Mouse (Mus musculus) lung, adult 18-20 months (tissue): ENCODE results near the gene Tal1.

Source experiments
- DNase-seq, 2 experiments: peaks; one replicate each; pipeline ENCODE4 v3.0.0; 2022; ENCODE audit warnings: mixed read lengths in 2 of 2

Gene Tal1

GRCm38 (mm10) chr4:115074789-115075188 is 18.6 kb downstream of the Tal1 start:
- no peak for DNase-seq

GRCm38 (mm10) chr4:115075204-115075915 is 19.1 kb downstream of the Tal1 start:
- peak in 1 of 2 experiments; percentile 50 for DNase-seq

- DNase-seq: peak in 1 of 2 experiments; percentile 26
Observed at GRCm38 (mm10) chr4:115078892-115079820, 22.9 kb downstream of the Tal1 start.

GRCm38 (mm10) chr4:115079821-115080349 is 23.7 kb downstream of the Tal1 start:
- no peak for DNase-seq

GRCm38 (mm10) chr4:115083031-115083430 is 26.8 kb downstream of the Tal1 start:
- DNase-seq: no peak

- peak; percentile 57 to 61 for DNase-seq
Observed at GRCm38 (mm10) chr4:115085522-115086095, 29.4 kb downstream of the Tal1 start.

GRCm38 (mm10) chr4:115086257-115086656 is 30.0 kb downstream of the Tal1 start:
- no peak for DNase-seq

- peak in 1 of 2 experiments; percentile 38 for DNase-seq
Observed at GRCm38 (mm10) chr4:115086763-115087415, 30.7 kb downstream of the Tal1 start.

GRCm38 (mm10) chr4:115088611-115089338 is 32.5 kb downstream of the Tal1 start, which contains the start of gene Pdzk1ip1:
Gene Pdzk1ip1, plus strand, starts transcription at chr4:115088708.
- DNase-seq: peak; percentile 66 to 75

GRCm38 (mm10) chr4:115090592-115090991 is 34.4 kb downstream of the Tal1 start:
- DNase-seq: peak; percentile 41 to 59

- DNase-seq: no peak
Observed at GRCm38 (mm10) chr4:115091806-115092205, 35.6 kb downstream of the Tal1 start.

- DNase-seq: no peak
Observed at GRCm38 (mm10) chr4:115093331-115093864, 37.2 kb downstream of the Tal1 start.

GRCm38 (mm10) chr4:115094056-115094455 is 37.8 kb downstream of the Tal1 start:
- DNase-seq: no peak

- peak; percentile 37 to 46 for DNase-seq
Observed at GRCm38 (mm10) chr4:115095671-115096434, 39.6 kb downstream of the Tal1 start.

GRCm38 (mm10) chr4:115096435-115097145 is 40.4 kb downstream of the Tal1 start:
- no peak for DNase-seq

GRCm38 (mm10) chr4:115097146-115097496 is 40.9 kb downstream of the Tal1 start:
- DNase-seq: peak in 1 of 2 experiments; percentile 29

- DNase-seq: peak in 1 of 2 experiments; percentile 34
Observed at GRCm38 (mm10) chr4:115101682-115102081, 45.5 kb downstream of the Tal1 start.

GRCm38 (mm10) chr4:115103510-115103909 is 47.3 kb downstream of the Tal1 start:
- DNase-seq: no peak

GRCm38 (mm10) chr4:115111167-115111566 is 54.9 kb downstream of the Tal1 start:
- no peak for DNase-seq

GRCm38 (mm10) chr4:115113266-115113665 is 57.0 kb downstream of the Tal1 start:
- no peak for DNase-seq
